Mouse (Mus musculus) retina, adult 2 months (tissue): ENCODE measurements around the gene Clta.

Source experiments
- DNase-seq: peaks from one replicate; pipeline ENCODE4 v3.0.0-alpha.2; 2012; ENCODE audit warnings: low read depth, low spot score

Gene Clta

GRCm38 (mm10) chr4:44004126-44004525 lies at the start of gene Clta:
Clta (plus strand) TSS chr4:44004452.
- no peak for DNase-seq

GRCm38 (mm10) chr4:43957292-43957845 lies 46.9 kb upstream of the Clta start, which contains the start of gene Glipr2:
Glipr2 (plus strand) TSS chr4:43957401.
- no peak for DNase-seq

GRCm38 (mm10) chr4:43957846-43958461 lies 46.3 kb upstream of the Clta start:
- DNase-seq = no peak

- DNase-seq = no peak
These were observed 44.6 kb upstream of the Clta start for GRCm38 (mm10) chr4:43959523-43960179.

GRCm38 (mm10) chr4:43960207-43960606 lies 44.0 kb upstream of the Clta start:
- DNase-seq = no peak

GRCm38 (mm10) chr4:43964326-43964833 lies 39.9 kb upstream of the Clta start:
- no peak for DNase-seq

GRCm38 (mm10) chr4:43964951-43965684 lies 39.1 kb upstream of the Clta start:
- DNase-seq = no peak

- DNase-seq = no peak
These were observed 38.3 kb upstream of the Clta start for GRCm38 (mm10) chr4:43965856-43966535.

- no peak for DNase-seq
These were observed 35.6 kb upstream of the Clta start for GRCm38 (mm10) chr4:43968650-43969049.

- no peak for DNase-seq
These were observed 34.9 kb upstream of the Clta start for GRCm38 (mm10) chr4:43969373-43969772.

- DNase-seq = no peak
These were observed 33.6 kb upstream of the Clta start for GRCm38 (mm10) chr4:43970393-43971330.

- no peak for DNase-seq
These were observed 32.6 kb upstream of the Clta start for GRCm38 (mm10) chr4:43971541-43972136.

GRCm38 (mm10) chr4:43972137-43972591 lies 32.1 kb upstream of the Clta start:
- DNase-seq = no peak

GRCm38 (mm10) chr4:43973526-43973981 lies 30.7 kb upstream of the Clta start:
- DNase-seq = no peak

- no peak for DNase-seq
These were observed 29.2 kb upstream of the Clta start for GRCm38 (mm10) chr4:43974914-43975616.

- DNase-seq = no peak
These were observed 28.0 kb upstream of the Clta start for GRCm38 (mm10) chr4:43976223-43976740.

GRCm38 (mm10) chr4:43978521-43979443 lies 25.5 kb upstream of the Clta start:
- DNase-seq = no peak

- DNase-seq = no peak
These were observed 24.5 kb upstream of the Clta start for GRCm38 (mm10) chr4:43979746-43980145.
